Mouse (Mus musculus): ENCODE measurements at regions not wholly inside any gene's neighbourhood (a gene's known extent, or its start where the extent isn't known, plus 50 kb on each side); places are given as distances from the start of the nearest gene placed in this dataset.

GRCm38 (mm10) chr5:83890619-83891185 is 526.5 kb downstream of the Epha5 start:
- Histone ChIP-seq H3K27me3 (no peaks in the 10 kb centered on the region), H3K4me3 (no peak overlapping the region), H3K9ac (no peak overlapping the region), H3K27ac (replicated peaks) (no peak overlapping the region), H3K36me3 (no peaks in the 10 kb centered on the region), H3K9me3 (no peaks in the 10 kb centered on the region), H3K4me1 (replicated peaks) (no peaks in the 10 kb centered on the region), H3K4me2 (no peak overlapping the region)
- 77% methylated on average over 2 of the region's 2 CpGs for WGBS
- no peak for ATAC-seq (ENCODE audit: low read depth)

GRCm38 (mm10) chr5:83872052-83872451 is 517.1 kb upstream of the Tecrl start:
- H3K27ac ChIP-seq (replicated peaks): no peak overlapping the region
- ATAC-seq (ENCODE audit: low read depth): no peak
- 0 out of 2 replicates have a peak, but pooled peaks cover 3% of the 10 kb centered on the region for H3K4me1 ChIP-seq (replicated peaks)
- no peak overlapping the region for H3K4me3 ChIP-seq
- H3K27me3 ChIP-seq: no peaks in the 10 kb centered on the region
- WGBS: 15% methylated on average over 1 of the region's 1 CpGs
- no peak overlapping the region for H3K4me2 ChIP-seq
- H3K36me3 ChIP-seq: no peaks in the 10 kb centered on the region
- no peaks in the 10 kb centered on the region for H3K9me3 ChIP-seq
- no peak overlapping the region for H3K9ac ChIP-seq

GRCm38 (mm10) chr5:83868359-83868758 is 513.4 kb upstream of the Tecrl start:
- ATAC-seq (ENCODE audit: low read depth): peak; percentile 69
- Histone ChIP-seq H3K9ac (no peak overlapping the region), H3K9me3 (no peaks in the 10 kb centered on the region), H3K4me2 (no peak overlapping the region), H3K27me3 (no peaks in the 10 kb centered on the region), H3K4me3 (no peak overlapping the region), H3K36me3 (no peaks in the 10 kb centered on the region), H3K27ac (replicated peaks) (no peak overlapping the region), H3K4me1 (replicated peaks) (0 out of 2 replicates have a peak, but pooled peaks cover 3% of the 10 kb centered on the region)
- 54% methylated on average over 4 of the region's 4 CpGs for WGBS

GRCm38 (mm10) chr5:83861674-83862073 is 506.7 kb upstream of the Tecrl start:
- H3K36me3 ChIP-seq: no peaks in the 10 kb centered on the region
- H3K9ac ChIP-seq: no peak overlapping the region
- H3K27ac ChIP-seq (replicated peaks): no peak overlapping the region
- H3K9me3 ChIP-seq: no peaks in the 10 kb centered on the region
- H3K4me3 ChIP-seq: no peak overlapping the region
- no peak overlapping the region for H3K4me2 ChIP-seq
- H3K4me1 ChIP-seq (replicated peaks): no peaks in the 10 kb centered on the region
- no peak for ATAC-seq (ENCODE audit: low read depth)
- H3K27me3 ChIP-seq: no peaks in the 10 kb centered on the region

GRCm38 (mm10) chr5:83852022-83852421 is 497.0 kb upstream of the Tecrl start:
- no peak for ATAC-seq (ENCODE audit: low read depth)

GRCm38 (mm10) chr5:83826561-83826960 is 471.6 kb upstream of the Tecrl start:
- Histone ChIP-seq H3K27ac (replicated peaks) (no peak overlapping the region), H3K9me3 (no peaks in the 10 kb centered on the region), H3K4me1 (replicated peaks) (no peaks in the 10 kb centered on the region), H3K4me3 (no peak overlapping the region), H3K27me3 (no peaks in the 10 kb centered on the region), H3K4me2 (no peak overlapping the region), H3K36me3 (no peaks in the 10 kb centered on the region), H3K9ac (no peak overlapping the region)
- ATAC-seq (ENCODE audit: low read depth): no peak
- WGBS: 86% methylated on average over 2 of the region's 2 CpGs

More at GRCm38 (mm10) chr5:83852022-83852421, 497.0 kb upstream of the Tecrl start:
- no peaks in the 10 kb centered on the region for H3K9me3 ChIP-seq
- H3K4me2 ChIP-seq: no peak overlapping the region
- H3K27me3 ChIP-seq: no peaks in the 10 kb centered on the region
- no peak overlapping the region for H3K4me3 ChIP-seq
- 80% methylated on average over 4 of the region's 4 CpGs for WGBS
- no peaks in the 10 kb centered on the region for H3K4me1 ChIP-seq (replicated peaks)
- H3K27ac ChIP-seq (replicated peaks): no peak overlapping the region
- no peak overlapping the region for H3K9ac ChIP-seq
- no peaks in the 10 kb centered on the region for H3K36me3 ChIP-seq

GRCm38 (mm10) chr5:83824838-83825466 is 470.0 kb upstream of the Tecrl start:
- WGBS: 77% methylated on average over 2 of the region's 2 CpGs
- H3K36me3 ChIP-seq: no peaks in the 10 kb centered on the region
- no peaks in the 10 kb centered on the region for H3K9me3 ChIP-seq
- no peaks in the 10 kb centered on the region for H3K27me3 ChIP-seq
- no peak overlapping the region for H3K4me2 ChIP-seq
- H3K27ac ChIP-seq (replicated peaks): no peak overlapping the region
- H3K4me3 ChIP-seq: no peak overlapping the region
- ATAC-seq (ENCODE audit: low read depth): no peak
- no peaks in the 10 kb centered on the region for H3K4me1 ChIP-seq (replicated peaks)
- H3K9ac ChIP-seq: no peak overlapping the region

- Histone ChIP-seq H3K9me3 (no peaks in the 10 kb centered on the region), H3K4me3 (no peak overlapping the region), H3K36me3 (no peaks in the 10 kb centered on the region), H3K4me2 (no peak overlapping the region), H3K9ac (no peak overlapping the region), H3K27ac (replicated peaks) (no peak overlapping the region), H3K4me1 (replicated peaks) (no peaks in the 10 kb centered on the region), H3K27me3 (no peaks in the 10 kb centered on the region)
- 74% methylated on average over 2 of the region's 2 CpGs for WGBS
- no peak for ATAC-seq (ENCODE audit: low read depth)
Measured at GRCm38 (mm10) chr5:83811309-83811708, 456.3 kb upstream of the Tecrl start.

- Histone ChIP-seq H3K4me3 (no peak overlapping the region), H3K4me1 (replicated peaks) (no peaks in the 10 kb centered on the region), H3K9me3 (no peaks in the 10 kb centered on the region), H3K4me2 (no peak overlapping the region), H3K27ac (replicated peaks) (no peak overlapping the region), H3K27me3 (no peaks in the 10 kb centered on the region), H3K9ac (no peak overlapping the region), H3K36me3 (no peaks in the 10 kb centered on the region)
- no peak for ATAC-seq (ENCODE audit: low read depth)
- WGBS: 75% methylated on average over 3 of the region's 3 CpGs
Measured at GRCm38 (mm10) chr5:83800028-83800427, 445.0 kb upstream of the Tecrl start.

GRCm38 (mm10) chr5:83780419-83780818 is 425.4 kb upstream of the Tecrl start:
- no peaks in the 10 kb centered on the region for H3K9me3 ChIP-seq
- no peak overlapping the region for H3K4me2 ChIP-seq
- no peaks in the 10 kb centered on the region for H3K4me1 ChIP-seq (replicated peaks)
- H3K9ac ChIP-seq: no peak overlapping the region
- WGBS: 26% methylated on average over 1 of the region's 1 CpGs
- no peak overlapping the region for H3K4me3 ChIP-seq
- H3K36me3 ChIP-seq: no peaks in the 10 kb centered on the region
- ATAC-seq (ENCODE audit: low read depth): no peak
- H3K27me3 ChIP-seq: no peaks in the 10 kb centered on the region
- no peak overlapping the region for H3K27ac ChIP-seq (replicated peaks)

GRCm38 (mm10) chr5:83778310-83778972 is 423.4 kb upstream of the Tecrl start:
- Histone ChIP-seq H3K36me3 (no peaks in the 10 kb centered on the region), H3K9ac (no peak overlapping the region), H3K4me3 (no peak overlapping the region), H3K4me1 (replicated peaks) (no peaks in the 10 kb centered on the region), H3K27ac (replicated peaks) (no peak overlapping the region), H3K27me3 (no peaks in the 10 kb centered on the region), H3K4me2 (no peak overlapping the region), H3K9me3 (no peaks in the 10 kb centered on the region)
- no peak for ATAC-seq (ENCODE audit: low read depth)
- 30% methylated on average over 3 of the region's 3 CpGs for WGBS

- no peak overlapping the region for H3K27ac ChIP-seq (replicated peaks)
- 82% methylated on average over 3 of the region's 3 CpGs for WGBS
- H3K4me1 ChIP-seq (replicated peaks): no peaks in the 10 kb centered on the region
- ATAC-seq (ENCODE audit: low read depth): no peak
- H3K27me3 ChIP-seq: no peaks in the 10 kb centered on the region
- H3K36me3 ChIP-seq: no peaks in the 10 kb centered on the region
- no peak overlapping the region for H3K9ac ChIP-seq
- no peaks in the 10 kb centered on the region for H3K9me3 ChIP-seq
- H3K4me3 ChIP-seq: no peak overlapping the region
- H3K4me2 ChIP-seq: no peak overlapping the region
Measured at GRCm38 (mm10) chr5:83741913-83742312, 386.9 kb upstream of the Tecrl start.
